Mouse (Mus musculus): ENCODE data around the gene Aicda. TPM values are rescaled to one million over a fixed set of nuclear protein-coding genes. Genes with fewer than 3 reads are reported as not detected.

The Aicda gene
- polyA plus RNA-seq, 1 experiment from 2014 or later, result 0.99 TPM

GRCm38 (mm10) chr6:122543574-122543973 lies 10.0 kb upstream of the Aicda start:
- Histone ChIP-seq H3K4me3 (ENCODE audit: low read depth, low read length) (no peak overlapping the region), H3K9me3 (ENCODE audit: control insufficient read depth, low read length) (no peaks in the 10 kb centered on the region), H3K27me3 (ENCODE audit: control insufficient read depth, insufficient read depth, low read length) (no peaks in the 10 kb centered on the region), H3K9ac (replicated peaks; ENCODE audit: low read depth, low read length) (no peak overlapping the region), H3K27ac (ENCODE audit: low read depth, low read length) (no peak overlapping the region), H3K4me1 (ENCODE audit: control insufficient read depth, insufficient read depth, low read length) (no peaks in the 10 kb centered on the region), H3K36me3 (ENCODE audit: control insufficient read depth, insufficient read depth, low read length) (no peaks in the 10 kb centered on the region), H3K4me2 (ENCODE audit: low read depth, low read length) (no peak overlapping the region)
- ATAC-seq (ENCODE audit: low read depth), result no peak
- 88% methylated on average over 5 of the region's 5 CpGs for WGBS

- Histone ChIP-seq H3K4me2 (ENCODE audit: low read depth, low read length) (no peak overlapping the region), H3K9me3 (ENCODE audit: control insufficient read depth, low read length) (no peaks in the 10 kb centered on the region), H3K4me1 (ENCODE audit: control insufficient read depth, insufficient read depth, low read length) (no peaks in the 10 kb centered on the region), H3K9ac (replicated peaks; ENCODE audit: low read depth, low read length) (no peak overlapping the region), H3K27ac (ENCODE audit: low read depth, low read length) (no peak overlapping the region), H3K27me3 (ENCODE audit: control insufficient read depth, insufficient read depth, low read length) (no peaks in the 10 kb centered on the region), H3K4me3 (ENCODE audit: low read depth, low read length) (no peak overlapping the region), H3K36me3 (ENCODE audit: control insufficient read depth, insufficient read depth, low read length) (no peaks in the 10 kb centered on the region)
- ATAC-seq (ENCODE audit: low read depth), result no peak
- 100% methylated on average over 1 of the region's 1 CpGs for WGBS
Observed at GRCm38 (mm10) chr6:122544672-122545071, 8.9 kb upstream of the Aicda start.

GRCm38 (mm10) chr6:122545289-122545882 lies 8.2 kb upstream of the Aicda start:
- Histone ChIP-seq H3K4me2 (ENCODE audit: low read depth, low read length) (no peak overlapping the region), H3K27ac (ENCODE audit: low read depth, low read length) (no peak overlapping the region), H3K4me3 (ENCODE audit: low read depth, low read length) (no peak overlapping the region), H3K9ac (replicated peaks; ENCODE audit: low read depth, low read length) (no peak overlapping the region), H3K9me3 (ENCODE audit: control insufficient read depth, low read length) (no peaks in the 10 kb centered on the region), H3K4me1 (ENCODE audit: control insufficient read depth, insufficient read depth, low read length) (no peaks in the 10 kb centered on the region), H3K36me3 (ENCODE audit: control insufficient read depth, insufficient read depth, low read length) (no peaks in the 10 kb centered on the region), H3K27me3 (ENCODE audit: control insufficient read depth, insufficient read depth, low read length) (no peaks in the 10 kb centered on the region)
- no peak for ATAC-seq (ENCODE audit: low read depth)
- WGBS, result 85% methylated on average over 9 of the region's 9 CpGs

- Histone ChIP-seq H3K27me3 (ENCODE audit: control insufficient read depth, insufficient read depth, low read length) (no peaks in the 10 kb centered on the region), H3K4me1 (ENCODE audit: control insufficient read depth, insufficient read depth, low read length) (no peaks in the 10 kb centered on the region), H3K4me3 (ENCODE audit: low read depth, low read length) (no peak overlapping the region), H3K27ac (ENCODE audit: low read depth, low read length) (no peak overlapping the region), H3K4me2 (ENCODE audit: low read depth, low read length) (no peak overlapping the region), H3K36me3 (ENCODE audit: control insufficient read depth, insufficient read depth, low read length) (no peaks in the 10 kb centered on the region), H3K9ac (replicated peaks; ENCODE audit: low read depth, low read length) (no peak overlapping the region), H3K9me3 (ENCODE audit: control insufficient read depth, low read length) (no peaks in the 10 kb centered on the region)
- no peak for ATAC-seq (ENCODE audit: low read depth)
- WGBS, result 79% methylated on average over 10 of the region's 10 CpGs
Observed at GRCm38 (mm10) chr6:122545948-122546347, 7.7 kb upstream of the Aicda start.

- no peak for ATAC-seq (ENCODE audit: low read depth)
- Histone ChIP-seq H3K36me3 (ENCODE audit: control insufficient read depth, insufficient read depth, low read length) (no peaks in the 10 kb centered on the region), H3K4me2 (ENCODE audit: low read depth, low read length) (no peak overlapping the region), H3K27me3 (ENCODE audit: control insufficient read depth, insufficient read depth, low read length) (no peaks in the 10 kb centered on the region), H3K27ac (ENCODE audit: low read depth, low read length) (no peak overlapping the region), H3K9me3 (ENCODE audit: control insufficient read depth, low read length) (no peaks in the 10 kb centered on the region), H3K4me3 (ENCODE audit: low read depth, low read length) (no peak overlapping the region), H3K4me1 (ENCODE audit: control insufficient read depth, insufficient read depth, low read length) (no peaks in the 10 kb centered on the region), H3K9ac (replicated peaks; ENCODE audit: low read depth, low read length) (no peak overlapping the region)
- 77% methylated on average over 6 of the region's 6 CpGs for WGBS
Observed at GRCm38 (mm10) chr6:122554102-122554501, 501 bp downstream of the Aicda start.

GRCm38 (mm10) chr6:122555266-122555665 lies 1.7 kb downstream of the Aicda start:
- Histone ChIP-seq H3K4me2 (ENCODE audit: low read depth, low read length) (no peak overlapping the region), H3K4me3 (ENCODE audit: low read depth, low read length) (no peak overlapping the region), H3K36me3 (ENCODE audit: control insufficient read depth, insufficient read depth, low read length) (no peaks in the 10 kb centered on the region), H3K27ac (ENCODE audit: low read depth, low read length) (no peak overlapping the region), H3K9me3 (ENCODE audit: control insufficient read depth, low read length) (no peaks in the 10 kb centered on the region), H3K27me3 (ENCODE audit: control insufficient read depth, insufficient read depth, low read length) (no peaks in the 10 kb centered on the region), H3K4me1 (ENCODE audit: control insufficient read depth, insufficient read depth, low read length) (no peaks in the 10 kb centered on the region), H3K9ac (replicated peaks; ENCODE audit: low read depth, low read length) (no peak overlapping the region)
- WGBS, result 61% methylated on average over 7 of the region's 7 CpGs
- no peak for ATAC-seq (ENCODE audit: low read depth)

- 26% methylated on average over 15 of the region's 15 CpGs for WGBS
- peak overlapping the region; percentile 38 for H3K4me2 ChIP-seq (ENCODE audit: low read depth, low read length)
- no peaks in the 10 kb centered on the region for H3K27me3 ChIP-seq (ENCODE audit: control insufficient read depth, insufficient read depth, low read length)
- H3K4me1 ChIP-seq (ENCODE audit: control insufficient read depth, insufficient read depth, low read length), result no peaks in the 10 kb centered on the region
- H3K27ac ChIP-seq (ENCODE audit: low read depth, low read length), result no peak overlapping the region
- H3K4me3 ChIP-seq (ENCODE audit: low read depth, low read length), result no peak overlapping the region
- H3K36me3 ChIP-seq (ENCODE audit: control insufficient read depth, insufficient read depth, low read length), result no peaks in the 10 kb centered on the region
- H3K9ac ChIP-seq (replicated peaks; ENCODE audit: low read depth, low read length), result 0 out of 2 replicates have a peak overlapping the region, but pooled peaks have one; percentile 28
- 0 out of 2 replicates have a peak, but pooled peaks have one; percentile 28 for ATAC-seq (ENCODE audit: low read depth)
- H3K9me3 ChIP-seq (ENCODE audit: control insufficient read depth, low read length), result no peaks in the 10 kb centered on the region
Observed at GRCm38 (mm10) chr6:122556959-122557561, 3.5 kb downstream of the Aicda start.

GRCm38 (mm10) chr6:122560427-122560826 lies 6.8 kb downstream of the Aicda start:
- WGBS, result 10% methylated on average over 10 of the region's 17 CpGs
- Histone ChIP-seq H3K9ac (replicated peaks; ENCODE audit: low read depth, low read length) (no peak overlapping the region; the same call in 1 of the 2 replicates), H3K27ac (ENCODE audit: low read depth, low read length) (no peak overlapping the region), H3K4me3 (ENCODE audit: low read depth, low read length) (no peak overlapping the region), H3K4me1 (ENCODE audit: control insufficient read depth, insufficient read depth, low read length) (no peaks in the 10 kb centered on the region), H3K36me3 (ENCODE audit: control insufficient read depth, insufficient read depth, low read length) (no peaks in the 10 kb centered on the region), H3K9me3 (ENCODE audit: control insufficient read depth, low read length) (no peaks in the 10 kb centered on the region), H3K27me3 (ENCODE audit: control insufficient read depth, insufficient read depth, low read length) (no peaks in the 10 kb centered on the region), H3K4me2 (ENCODE audit: low read depth, low read length) (0 out of 2 replicates have a peak overlapping the region, but pooled peaks have one; percentile 16)
- ATAC-seq (ENCODE audit: low read depth), result peak; percentile 39; the same call in 1 of the 2 replicates

GRCm38 (mm10) chr6:122561005-122561404 lies 7.4 kb downstream of the Aicda start:
- H3K4me3 ChIP-seq (ENCODE audit: low read depth, low read length), result no peak overlapping the region
- no peaks in the 10 kb centered on the region for H3K27me3 ChIP-seq (ENCODE audit: control insufficient read depth, insufficient read depth, low read length)
- peak; percentile 18 for ATAC-seq (ENCODE audit: low read depth)
- no peaks in the 10 kb centered on the region for H3K9me3 ChIP-seq (ENCODE audit: control insufficient read depth, low read length)
- H3K9ac ChIP-seq (replicated peaks; ENCODE audit: low read depth, low read length), result no peak overlapping the region
- no peaks in the 10 kb centered on the region for H3K36me3 ChIP-seq (ENCODE audit: control insufficient read depth, insufficient read depth, low read length)
- WGBS, result 79% methylated on average over 20 of the region's 20 CpGs
- no peak overlapping the region for H3K27ac ChIP-seq (ENCODE audit: low read depth, low read length)
- H3K4me1 ChIP-seq (ENCODE audit: control insufficient read depth, insufficient read depth, low read length), result no peaks in the 10 kb centered on the region
- H3K4me2 ChIP-seq (ENCODE audit: low read depth, low read length), result no peak overlapping the region

All from neural tube, embryonic 14.5 days (tissue).